Mouse (Mus musculus): Measurements from ENCODE around the gene Ifitm1. TPM values are rescaled to one million over a fixed set of nuclear protein-coding genes. Genes with fewer than 3 reads are reported as not detected.

Gene Ifitm1
- total and polyA plus RNA-seq, 2 experiments from 2014 or later, result 24.0 to 39.5 TPM

DNA sequence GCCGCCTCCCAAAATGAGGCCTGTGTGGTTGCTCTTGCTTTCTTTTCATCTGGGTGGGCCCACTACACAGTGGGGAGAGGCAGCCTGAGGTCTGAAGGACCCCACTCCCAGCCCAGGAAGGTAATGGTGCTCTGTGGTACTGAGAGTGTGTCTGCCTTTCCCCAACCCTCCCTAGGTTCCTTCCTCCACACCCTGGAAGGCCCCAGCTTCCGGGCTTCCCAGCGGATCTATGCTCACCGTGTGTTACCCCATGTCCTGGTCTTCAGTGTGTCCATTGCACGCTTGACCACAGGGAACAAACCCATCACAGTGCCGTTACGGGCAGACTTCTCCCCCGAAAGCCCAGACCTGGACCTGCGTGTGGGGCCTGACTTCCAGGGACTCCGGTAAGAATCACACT is 24.2 kb upstream of the Ifitm1 start:
- 91% methylated on average over 10 of the region's 10 CpGs for WGBS
- no peak overlapping the region for H3K27ac ChIP-seq

GRCm38 (mm10) chr7:140943356-140943755 is 23.7 kb upstream of the Ifitm1 start:
- 86% methylated on average over 4 of the region's 4 CpGs for WGBS
- Histone ChIP-seq H3K36me3 (ENCODE audit: insufficient read depth, low read length) (no peaks in the 10 kb centered on the region), H3K4me1 (ENCODE audit: insufficient read depth, low read length) (0 out of 2 replicates have a peak, but pooled peaks cover 5% of the 10 kb centered on the region), H3K27ac (no peak overlapping the region), H3K27me3 (ENCODE audit: insufficient read depth, low read length) (no peaks in the 10 kb centered on the region), H3K9me3 (ENCODE audit: low read length) (no peaks in the 10 kb centered on the region), H3K4me3 (ENCODE audit: low read length) (no peak overlapping the region), H3K4me2 (ENCODE audit: low read depth, low read length) (no peak overlapping the region), H3K9ac (replicated peaks; ENCODE audit: low read length) (no peak overlapping the region)
- ATAC-seq, result no peak
- no peak for TF ChIP-seq CTCF (IDR thresholded peaks at IDR 0.05; ENCODE audit: low read depth)
- DNase-seq (ENCODE audit: low spot score), result no peak

More for the DNA sequence above, 24.2 kb upstream of the Ifitm1 start:
- no peak overlapping the region for H3K9ac ChIP-seq (replicated peaks; ENCODE audit: low read length)
- DNase-seq (ENCODE audit: low spot score) (no peak), ATAC-seq (no peak)
- H3K9me3 ChIP-seq (ENCODE audit: low read length), result no peaks in the 10 kb centered on the region
- H3K27me3 ChIP-seq (ENCODE audit: insufficient read depth, low read length), result no peaks in the 10 kb centered on the region
- H3K4me1 ChIP-seq (ENCODE audit: insufficient read depth, low read length), result 0 out of 2 replicates have a peak, but pooled peaks cover 5% of the 10 kb centered on the region
- no peaks in the 10 kb centered on the region for H3K36me3 ChIP-seq (ENCODE audit: insufficient read depth, low read length)
- H3K4me2 ChIP-seq (ENCODE audit: low read depth, low read length), result no peak overlapping the region
- H3K4me3 ChIP-seq (ENCODE audit: low read length), result no peak overlapping the region
- TF ChIP-seq CTCF (IDR thresholded peaks at IDR 0.05; ENCODE audit: low read depth), result no peak

GRCm38 (mm10) chr7:140944236-140944635 is 22.8 kb upstream of the Ifitm1 start:
- no peaks in the 10 kb centered on the region for H3K9me3 ChIP-seq (ENCODE audit: low read length)
- no peak for TF ChIP-seq CTCF (IDR thresholded peaks at IDR 0.05; ENCODE audit: low read depth)
- no peaks in the 10 kb centered on the region for H3K27me3 ChIP-seq (ENCODE audit: insufficient read depth, low read length)
- no peak overlapping the region for H3K4me3 ChIP-seq (ENCODE audit: low read length)
- no peak overlapping the region for H3K9ac ChIP-seq (replicated peaks; ENCODE audit: low read length)
- 0 out of 2 replicates have a peak, but pooled peaks cover 5% of the 10 kb centered on the region for H3K4me1 ChIP-seq (ENCODE audit: insufficient read depth, low read length)
- no peak for ATAC-seq
- 89% methylated on average over 7 of the region's 7 CpGs for WGBS
- H3K36me3 ChIP-seq (ENCODE audit: insufficient read depth, low read length), result no peaks in the 10 kb centered on the region
- DNase-seq (ENCODE audit: low spot score), result no peak
- H3K4me2 ChIP-seq (ENCODE audit: low read depth, low read length), result no peak overlapping the region
- no peak overlapping the region for H3K27ac ChIP-seq

DNA sequence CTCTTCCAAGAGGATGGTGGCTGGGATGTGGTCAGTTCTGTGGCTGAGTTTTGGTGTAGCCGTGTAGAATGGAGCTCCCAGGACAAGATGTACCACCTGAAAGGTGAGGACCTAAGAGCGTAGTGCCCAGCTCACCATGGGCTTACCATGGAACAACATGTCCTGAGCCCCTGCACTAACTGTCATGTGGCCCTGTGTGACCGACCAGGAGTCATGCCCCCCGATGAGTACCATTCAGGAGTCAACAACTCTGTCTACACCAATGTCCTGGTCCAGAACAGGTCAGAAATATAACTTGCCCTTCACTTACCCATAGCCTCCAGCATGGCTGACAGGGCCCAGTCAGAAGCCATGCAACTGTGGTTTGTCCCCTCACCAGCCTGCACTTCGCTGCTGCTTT is 21.8 kb upstream of the Ifitm1 start:
- Histone ChIP-seq H3K36me3 (ENCODE audit: insufficient read depth, low read length) (no peaks in the 10 kb centered on the region), H3K9ac (replicated peaks; ENCODE audit: low read length) (no peak overlapping the region), H3K4me2 (ENCODE audit: low read depth, low read length) (no peak overlapping the region), H3K4me3 (ENCODE audit: low read length) (no peak overlapping the region), H3K27ac (no peak overlapping the region), H3K27me3 (ENCODE audit: insufficient read depth, low read length) (no peaks in the 10 kb centered on the region), H3K4me1 (ENCODE audit: insufficient read depth, low read length) (0 out of 2 replicates have a peak, but pooled peaks cover 5% of the 10 kb centered on the region), H3K9me3 (ENCODE audit: low read length) (no peaks in the 10 kb centered on the region)
- 92% methylated on average over 5 of the region's 5 CpGs for WGBS
- no peak for ATAC-seq
- TF ChIP-seq CTCF (IDR thresholded peaks at IDR 0.05; ENCODE audit: low read depth), result no peak
- DNase-seq (ENCODE audit: low spot score), result no peak

GRCm38 (mm10) chr7:140946311-140946710 is 20.7 kb upstream of the Ifitm1 start:
- Histone ChIP-seq H3K9ac (replicated peaks; ENCODE audit: low read length) (no peak overlapping the region), H3K4me3 (ENCODE audit: low read length) (no peak overlapping the region), H3K4me2 (ENCODE audit: low read depth, low read length) (no peak overlapping the region), H3K4me1 (ENCODE audit: insufficient read depth, low read length) (peaks cover 10% of the 10 kb centered on the region; the same call in 1 of the 2 replicates), H3K9me3 (ENCODE audit: low read length) (no peaks in the 10 kb centered on the region), H3K36me3 (ENCODE audit: insufficient read depth, low read length) (no peaks in the 10 kb centered on the region), H3K27ac (no peak overlapping the region), H3K27me3 (ENCODE audit: insufficient read depth, low read length) (no peaks in the 10 kb centered on the region)
- 91% methylated on average over 10 of the region's 10 CpGs for WGBS
- TF ChIP-seq CTCF (IDR thresholded peaks at IDR 0.05; ENCODE audit: low read depth), result no peak
- no peak for ATAC-seq
- no peak for DNase-seq (ENCODE audit: low spot score)

DNA sequence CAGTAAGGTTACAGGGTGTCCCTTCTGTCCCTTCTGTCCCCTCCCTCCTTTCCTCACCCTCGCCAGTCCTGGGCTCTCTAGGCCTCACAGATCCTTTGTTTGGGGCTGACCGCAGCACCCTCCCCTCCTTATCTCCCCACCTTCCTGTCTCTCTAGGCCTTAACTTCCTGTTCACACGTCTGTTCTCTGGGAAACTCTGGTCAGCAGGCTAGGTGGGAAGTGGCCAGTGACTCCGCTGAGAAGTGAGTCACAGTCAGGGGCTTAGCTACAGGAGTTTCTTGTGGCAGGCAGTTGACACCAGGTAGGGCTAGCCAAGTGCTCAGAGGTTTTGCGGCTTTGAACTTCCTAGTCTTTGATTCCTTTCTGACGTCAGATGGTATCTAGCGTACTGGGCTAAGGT is 20.0 kb upstream of the Ifitm1 start:
- no peak for TF ChIP-seq CTCF (IDR thresholded peaks at IDR 0.05; ENCODE audit: low read depth)
- Histone ChIP-seq H3K36me3 (ENCODE audit: insufficient read depth, low read length) (no peaks in the 10 kb centered on the region), H3K27me3 (ENCODE audit: insufficient read depth, low read length) (no peaks in the 10 kb centered on the region), H3K27ac (no peak overlapping the region), H3K9ac (replicated peaks; ENCODE audit: low read length) (no peak overlapping the region), H3K4me1 (ENCODE audit: insufficient read depth, low read length) (peaks cover 9% of the 10 kb centered on the region; the same call in 1 of the 2 replicates), H3K4me2 (ENCODE audit: low read depth, low read length) (no peak overlapping the region), H3K9me3 (ENCODE audit: low read length) (no peaks in the 10 kb centered on the region), H3K4me3 (ENCODE audit: low read length) (no peak overlapping the region)
- ATAC-seq (no peak), DNase-seq (ENCODE audit: low spot score) (no peak)
- WGBS, result 84% methylated on average over 7 of the region's 7 CpGs

- ATAC-seq, result no peak
- no peaks in the 10 kb centered on the region for H3K36me3 ChIP-seq (ENCODE audit: insufficient read depth, low read length)
- no peak overlapping the region for H3K4me3 ChIP-seq (ENCODE audit: low read length)
- TF ChIP-seq CTCF (IDR thresholded peaks at IDR 0.05; ENCODE audit: low read depth), result no peak
- WGBS, result 90% methylated on average over 8 of the region's 8 CpGs
- DNase-seq (ENCODE audit: low spot score), result no peak
- H3K4me2 ChIP-seq (ENCODE audit: low read depth, low read length), result no peak overlapping the region
- H3K9me3 ChIP-seq (ENCODE audit: low read length), result no peaks in the 10 kb centered on the region
- H3K27me3 ChIP-seq (ENCODE audit: insufficient read depth, low read length), result no peaks in the 10 kb centered on the region
- H3K4me1 ChIP-seq (ENCODE audit: insufficient read depth, low read length), result peaks cover 4% of the 10 kb centered on the region; the same call in 1 of the 2 replicates
- no peak overlapping the region for H3K9ac ChIP-seq (replicated peaks; ENCODE audit: low read length)
- no peak overlapping the region for H3K27ac ChIP-seq
Measured at GRCm38 (mm10) chr7:140948161-140948560, 18.9 kb upstream of the Ifitm1 start.

Data from hindbrain, postnatal 0 days (tissue).